Mouse (Mus musculus): ENCODE results near the gene Csrp3.

DNA sequence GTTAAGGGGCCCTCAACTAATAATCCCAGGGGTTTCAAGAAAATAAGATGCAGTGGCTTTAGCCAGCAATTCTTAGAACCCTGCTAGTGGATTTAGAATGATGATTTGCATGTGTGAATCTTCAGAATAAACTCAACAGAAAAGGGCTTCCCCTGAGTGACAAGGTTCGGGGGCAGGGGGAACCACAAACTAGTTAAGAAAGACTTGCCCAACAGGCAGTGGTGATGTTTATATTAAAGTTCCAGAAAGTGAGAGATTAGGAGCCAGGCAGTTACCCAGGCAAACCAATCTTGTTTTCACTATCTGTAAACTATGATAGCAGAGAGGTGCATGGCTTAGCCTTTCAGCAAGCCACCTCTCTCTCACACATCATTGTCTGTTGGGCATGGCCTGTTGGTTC, 15.1 kb downstream of the Csrp3 start:
- TF ChIP-seq CTCF (IDR thresholded peaks at IDR 0.05; ENCODE audit: borderline replicate concordance, control insufficient read depth, extremely low read depth, insufficient read depth, low read length, poor library complexity) (no peak), POLR2A (IDR thresholded peaks at IDR 0.05; ENCODE audit: control insufficient read depth, extremely low read depth, insufficient read depth, low read length, poor library complexity) (no peak)
